Mouse (Mus musculus): ENCODE measurements around the gene Zfp945. TPM values are rescaled to one million over a fixed set of nuclear protein-coding genes. Genes with fewer than 3 reads are reported as not detected.
"Not testable (repeated sequence)": the region's sequence is repeated elsewhere in the genome, so short reads cannot be mapped to it uniquely, and the experiment has no call there.

Gene Zfp945
- polyA plus RNA-seq (2014; fragmentation: Nextera tagmentation; extraction: Ambion mirVana) = 30.6 and 33.2 TPM in 2 replicates

DNA sequence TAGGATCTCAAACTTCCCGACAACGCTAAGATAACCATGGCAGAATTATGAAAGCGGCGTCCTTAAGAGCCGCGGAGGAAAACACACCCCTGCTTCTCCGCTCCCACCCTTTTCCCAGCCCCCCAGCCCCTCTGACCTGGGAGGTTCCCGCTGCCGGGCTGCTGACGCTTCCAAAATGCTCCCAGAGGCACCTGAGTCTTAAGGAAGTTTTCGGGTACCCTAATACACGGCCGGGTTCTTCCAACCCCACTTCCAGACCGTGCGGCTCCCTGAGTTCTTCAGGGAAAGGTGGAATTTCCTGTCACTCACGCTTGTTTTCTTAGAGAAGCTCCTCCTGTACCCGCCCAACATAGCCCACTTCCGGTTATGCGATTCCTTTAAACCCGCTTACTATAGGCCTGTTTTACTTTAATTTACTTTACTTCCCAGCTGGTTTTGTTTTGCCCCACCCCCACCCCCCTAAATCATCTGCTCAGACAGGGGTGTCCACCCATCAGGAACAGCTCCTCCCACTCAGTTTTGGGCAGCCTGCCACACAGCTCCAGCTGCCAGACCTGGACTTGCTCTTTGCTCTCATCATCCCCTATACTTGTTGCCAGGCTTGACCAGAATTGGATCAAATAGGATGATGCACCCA, at the start of gene Zfp945:
Gene Zfp945, minus strand, starts transcription at position 290 of the 637 bp plus-strand sequence.
- H3K9me3 ChIP-seq (ENCODE audit: control insufficient read depth, low read depth, low read length) = no peaks in the 10 kb centered on the region
- H3K27ac ChIP-seq (ENCODE audit: low read length) = peak within 1 kb of the TSS; percentile 93
- peak; percentile 93 for ATAC-seq (ENCODE audit: insufficient number of reproducible peaks, insufficient read depth, low FRiP score, low read depth)
- 0 out of 2 replicates have a peak, but pooled peaks cover 3% of the 10 kb centered on the region for H3K4me1 ChIP-seq (ENCODE audit: control insufficient read depth, insufficient read depth, low read length)
- peak within 1 kb of the TSS; percentile 65 for H3K9ac ChIP-seq (replicated peaks; ENCODE audit: low read depth, low read length)
- no peaks in the 10 kb centered on the region for H3K27me3 ChIP-seq (ENCODE audit: control insufficient read depth, insufficient read depth, low read length)
- H3K4me3 ChIP-seq (ENCODE audit: low read depth, low read length) = peak within 1 kb of the TSS; percentile 75
- WGBS = under 1% methylated on average over 20 of the region's 20 CpGs
- H3K36me3 ChIP-seq (ENCODE audit: control insufficient read depth, insufficient read depth, low read length) = peaks cover 3% of the 10 kb centered on the region; the same call in 1 of the 2 replicates
- H3K4me2 ChIP-seq (replicated peaks; ENCODE audit: low read depth, low read length) = peak within 1 kb of the TSS; percentile 68

DNA sequence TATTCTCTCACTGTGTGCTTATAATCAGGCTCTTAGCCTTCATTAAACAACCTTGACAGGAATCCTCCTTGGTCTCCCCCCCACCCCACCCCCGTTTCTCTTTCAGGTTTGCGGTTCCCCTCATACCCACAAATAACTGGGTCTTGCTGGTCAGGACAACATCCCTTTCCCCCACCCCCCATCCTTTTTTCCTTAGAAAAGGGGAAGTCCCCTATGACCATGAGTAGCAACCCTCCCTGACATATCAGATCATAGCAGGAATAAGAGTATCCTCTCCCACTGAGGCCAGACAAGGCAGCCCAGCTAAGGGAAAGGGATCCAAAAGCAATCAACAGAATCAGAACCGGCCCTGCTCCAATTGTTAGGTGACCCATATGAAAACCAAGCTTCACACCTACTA, 21.4 kb upstream of the Zfp945 start:
- Histone ChIP-seq H3K4me2 (replicated peaks; ENCODE audit: low read depth, low read length) (no peak overlapping the region), H3K27ac (ENCODE audit: low read length) (no peak overlapping the region), H3K9me3 (ENCODE audit: control insufficient read depth, low read depth, low read length) (0 out of 2 replicates have a peak, but pooled peaks cover 2% of the 10 kb centered on the region), H3K4me3 (ENCODE audit: low read depth, low read length) (no peak overlapping the region), H3K36me3 (ENCODE audit: control insufficient read depth, insufficient read depth, low read length) (no peaks in the 10 kb centered on the region), H3K9ac (replicated peaks; ENCODE audit: low read depth, low read length) (no peak overlapping the region), H3K27me3 (ENCODE audit: control insufficient read depth, insufficient read depth, low read length) (no peaks in the 10 kb centered on the region), H3K4me1 (ENCODE audit: control insufficient read depth, insufficient read depth, low read length) (no peaks in the 10 kb centered on the region)
- WGBS = 84% methylated on average over 3 of the region's 3 CpGs
- no peak for ATAC-seq (ENCODE audit: insufficient number of reproducible peaks, insufficient read depth, low FRiP score, low read depth)

DNA sequence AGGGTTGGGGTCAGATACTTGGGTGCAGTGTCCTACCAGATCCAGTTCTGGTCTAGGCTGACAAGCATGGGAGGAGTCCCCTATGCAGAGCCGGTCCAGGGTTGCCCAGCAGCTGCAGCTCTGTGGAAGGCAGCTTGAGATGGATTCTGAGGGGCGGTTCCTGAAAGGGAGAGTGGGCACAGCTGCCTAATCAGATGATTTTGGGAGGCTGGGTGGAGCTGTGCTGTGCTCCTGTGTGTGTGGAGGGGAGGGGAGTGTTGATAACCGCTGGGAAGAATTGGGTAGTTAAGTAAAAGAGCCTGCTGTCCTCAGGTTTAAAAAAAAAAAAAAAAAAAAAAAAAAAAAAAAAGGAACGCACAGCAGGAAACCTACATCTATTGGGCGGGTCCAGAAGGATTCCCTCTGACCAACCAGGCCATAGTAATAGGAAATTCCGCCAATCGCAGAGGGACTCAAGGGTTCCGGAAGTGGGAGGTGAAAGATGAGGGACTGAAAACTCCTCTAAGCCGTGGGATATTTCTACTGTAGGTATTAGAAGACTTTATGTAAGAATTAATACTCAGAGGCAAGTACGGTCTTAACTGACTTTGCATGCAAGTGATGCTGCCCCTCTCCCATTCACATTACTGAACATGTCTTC, 17.2 kb upstream of the Zfp945 start:
- Histone ChIP-seq H3K4me1 (ENCODE audit: control insufficient read depth, insufficient read depth, low read length) (no peaks in the 10 kb centered on the region), H3K4me3 (ENCODE audit: low read depth, low read length) (no peak overlapping the region), H3K9ac (replicated peaks; ENCODE audit: low read depth, low read length) (no peak overlapping the region), H3K27me3 (ENCODE audit: control insufficient read depth, insufficient read depth, low read length) (no peaks in the 10 kb centered on the region), H3K36me3 (ENCODE audit: control insufficient read depth, insufficient read depth, low read length) (no peaks in the 10 kb centered on the region), H3K27ac (ENCODE audit: low read length) (no peak overlapping the region), H3K4me2 (replicated peaks; ENCODE audit: low read depth, low read length) (no peak overlapping the region), H3K9me3 (ENCODE audit: control insufficient read depth, low read depth, low read length) (no peaks in the 10 kb centered on the region)
- WGBS = 59% methylated on average over 10 of the region's 10 CpGs
- ATAC-seq (ENCODE audit: insufficient number of reproducible peaks, insufficient read depth, low FRiP score, low read depth) = no peak

GRCm38 (mm10) chr17:22877427-22878307, 10.7 kb upstream of the Zfp945 start:
- 94% methylated on average over 10 of the region's 11 CpGs for WGBS
- Histone ChIP-seq H3K9me3 (ENCODE audit: control insufficient read depth, low read depth, low read length) (no peaks in the 10 kb centered on the region), H3K27ac (ENCODE audit: low read length) (no peak overlapping the region), H3K36me3 (ENCODE audit: control insufficient read depth, insufficient read depth, low read length) (no peaks in the 10 kb centered on the region), H3K9ac (replicated peaks; ENCODE audit: low read depth, low read length) (no peak overlapping the region), H3K4me2 (replicated peaks; ENCODE audit: low read depth, low read length) (no peak overlapping the region), H3K27me3 (ENCODE audit: control insufficient read depth, insufficient read depth, low read length) (no peaks in the 10 kb centered on the region), H3K4me3 (ENCODE audit: low read depth, low read length) (no peak overlapping the region), H3K4me1 (ENCODE audit: control insufficient read depth, insufficient read depth, low read length) (no peaks in the 10 kb centered on the region)
- ATAC-seq (ENCODE audit: insufficient number of reproducible peaks, insufficient read depth, low FRiP score, low read depth) = no peak

DNA sequence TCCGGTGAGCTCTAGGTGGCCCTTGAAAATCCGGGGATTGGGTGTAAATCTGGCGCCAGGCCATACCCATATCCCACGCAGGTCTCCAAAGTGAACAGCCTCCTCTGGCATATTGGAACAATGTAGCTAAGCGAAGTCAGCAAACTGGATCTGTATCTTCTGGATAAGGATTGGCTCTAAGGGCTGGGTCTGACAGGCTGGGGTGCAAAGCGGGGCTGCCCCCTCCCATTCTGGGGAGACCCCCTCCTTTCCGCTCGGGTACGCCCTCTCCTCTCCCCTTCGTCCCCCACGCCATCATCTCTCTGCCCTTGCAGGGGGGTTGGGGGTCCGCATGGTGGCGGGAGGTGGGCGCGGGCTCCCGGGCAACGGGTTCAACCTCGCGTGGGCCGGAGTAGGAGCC, 9.4 kb upstream of the Zfp945 start:
- Histone ChIP-seq H3K4me1 (ENCODE audit: control insufficient read depth, insufficient read depth, low read length) (no peaks in the 10 kb centered on the region), H3K9me3 (ENCODE audit: control insufficient read depth, low read depth, low read length) (no peaks in the 10 kb centered on the region), H3K4me2 (replicated peaks; ENCODE audit: low read depth, low read length) (no peak overlapping the region), H3K27ac (ENCODE audit: low read length) (no peak overlapping the region), H3K4me3 (ENCODE audit: low read depth, low read length) (no peak overlapping the region), H3K36me3 (ENCODE audit: control insufficient read depth, insufficient read depth, low read length) (no peaks in the 10 kb centered on the region), H3K9ac (replicated peaks; ENCODE audit: low read depth, low read length) (no peak overlapping the region), H3K27me3 (ENCODE audit: control insufficient read depth, insufficient read depth, low read length) (no peaks in the 10 kb centered on the region)
- ATAC-seq (ENCODE audit: insufficient number of reproducible peaks, insufficient read depth, low FRiP score, low read depth) = no peak
- WGBS = 94% methylated on average over 20 of the region's 20 CpGs

- not testable (repeated sequence) for H3K36me3 ChIP-seq (ENCODE audit: control insufficient read depth, insufficient read depth, low read length); H3K9ac ChIP-seq (replicated peaks; ENCODE audit: low read depth, low read length); H3K4me3 ChIP-seq (ENCODE audit: low read depth, low read length); H3K27ac ChIP-seq (ENCODE audit: low read length); ATAC-seq (ENCODE audit: insufficient number of reproducible peaks, insufficient read depth, low FRiP score, low read depth); H3K27me3 ChIP-seq (ENCODE audit: control insufficient read depth, insufficient read depth, low read length); H3K9me3 ChIP-seq (ENCODE audit: control insufficient read depth, low read depth, low read length); H3K4me1 ChIP-seq (ENCODE audit: control insufficient read depth, insufficient read depth, low read length); H3K4me2 ChIP-seq (replicated peaks; ENCODE audit: low read depth, low read length)
- 90% methylated on average over 4 of the region's 4 CpGs for WGBS
Measured at GRCm38 (mm10) chr17:22875549-22875948, 8.6 kb upstream of the Zfp945 start.

DNA sequence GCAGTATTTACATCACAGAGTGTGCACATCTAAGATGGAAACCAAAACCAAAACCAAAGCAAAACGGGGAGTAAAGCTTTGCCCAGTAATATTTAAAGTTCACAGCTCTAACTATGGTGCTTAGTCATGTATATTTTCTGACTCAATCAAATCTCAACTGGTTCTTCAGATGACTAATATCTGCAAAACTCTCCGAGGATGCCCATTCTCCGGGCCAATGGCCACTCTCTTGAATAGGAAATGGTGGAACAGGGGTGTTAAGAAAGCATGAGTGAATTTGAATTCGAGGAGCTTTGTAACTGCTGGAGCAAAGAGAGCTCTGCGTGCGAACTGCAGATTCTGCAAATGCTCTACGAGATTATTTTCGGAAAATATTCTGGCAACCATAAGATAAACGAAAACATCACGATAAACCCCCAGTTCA, 501 bp downstream of the Zfp945 start:
- peak overlapping the region; percentile 93 for H3K27ac ChIP-seq (ENCODE audit: low read length)
- 2% methylated on average over 10 of the region's 10 CpGs for WGBS
- peak overlapping the region; percentile 75 for H3K4me3 ChIP-seq (ENCODE audit: low read depth, low read length)
- no peaks in the 10 kb centered on the region for H3K9me3 ChIP-seq (ENCODE audit: control insufficient read depth, low read depth, low read length)
- H3K9ac ChIP-seq (replicated peaks; ENCODE audit: low read depth, low read length) = peak overlapping the region; percentile 65
- 0 out of 2 replicates have a peak, but pooled peaks cover 3% of the 10 kb centered on the region for H3K4me1 ChIP-seq (ENCODE audit: control insufficient read depth, insufficient read depth, low read length)
- peaks cover 6% of the 10 kb centered on the region; the same call in 1 of the 2 replicates for H3K36me3 ChIP-seq (ENCODE audit: control insufficient read depth, insufficient read depth, low read length)
- H3K27me3 ChIP-seq (ENCODE audit: control insufficient read depth, insufficient read depth, low read length) = no peaks in the 10 kb centered on the region
- ATAC-seq (ENCODE audit: insufficient number of reproducible peaks, insufficient read depth, low FRiP score, low read depth) = peak; percentile 38; the same call in 1 of the 2 replicates
- H3K4me2 ChIP-seq (replicated peaks; ENCODE audit: low read depth, low read length) = peak overlapping the region; percentile 68

- no peaks in the 10 kb centered on the region for H3K9me3 ChIP-seq (ENCODE audit: control insufficient read depth, low read depth, low read length)
- 46% methylated on average over 4 of the region's 4 CpGs for WGBS
- no peak for ATAC-seq (ENCODE audit: insufficient number of reproducible peaks, insufficient read depth, low FRiP score, low read depth)
- H3K27ac ChIP-seq (ENCODE audit: low read length) = no peak overlapping the region
- H3K4me1 ChIP-seq (ENCODE audit: control insufficient read depth, insufficient read depth, low read length) = no peaks in the 10 kb centered on the region
- no peak overlapping the region for H3K4me2 ChIP-seq (replicated peaks; ENCODE audit: low read depth, low read length)
- H3K36me3 ChIP-seq (ENCODE audit: control insufficient read depth, insufficient read depth, low read length) = no peaks in the 10 kb centered on the region
- no peaks in the 10 kb centered on the region for H3K27me3 ChIP-seq (ENCODE audit: control insufficient read depth, insufficient read depth, low read length)
- no peak overlapping the region for H3K9ac ChIP-seq (replicated peaks; ENCODE audit: low read depth, low read length)
- no peak overlapping the region for H3K4me3 ChIP-seq (ENCODE audit: low read depth, low read length)
Measured at GRCm38 (mm10) chr17:22821166-22821565, 45.8 kb downstream of the Zfp945 start.
